Mouse (Mus musculus) layer of hippocampus, postnatal 25 days (tissue): ENCODE data around the gene Ino80d. TPM values are rescaled to one million over a fixed set of nuclear protein-coding genes. Genes with fewer than 3 reads are reported as not detected.

Source experiments
- DNase-seq, 2 experiments: peaks; one replicate each; pipeline ENCODE4 v3.0.0; 2022; ENCODE audit warnings: mixed read lengths in 2 of 2, low spot score in 1 of 2; ENCODE audit errors: extremely low spot score in 1 of 2
- total RNA-seq, 2 experiments: library from RNA; stranded (reverse); gene quantifications; 2 replicates each; pipeline ENCODE4 v1.2.3; 2021

The Ino80d gene
- total RNA-seq, 2 experiments from 2014 or later = 23.6 to 30.6 TPM

DNA sequence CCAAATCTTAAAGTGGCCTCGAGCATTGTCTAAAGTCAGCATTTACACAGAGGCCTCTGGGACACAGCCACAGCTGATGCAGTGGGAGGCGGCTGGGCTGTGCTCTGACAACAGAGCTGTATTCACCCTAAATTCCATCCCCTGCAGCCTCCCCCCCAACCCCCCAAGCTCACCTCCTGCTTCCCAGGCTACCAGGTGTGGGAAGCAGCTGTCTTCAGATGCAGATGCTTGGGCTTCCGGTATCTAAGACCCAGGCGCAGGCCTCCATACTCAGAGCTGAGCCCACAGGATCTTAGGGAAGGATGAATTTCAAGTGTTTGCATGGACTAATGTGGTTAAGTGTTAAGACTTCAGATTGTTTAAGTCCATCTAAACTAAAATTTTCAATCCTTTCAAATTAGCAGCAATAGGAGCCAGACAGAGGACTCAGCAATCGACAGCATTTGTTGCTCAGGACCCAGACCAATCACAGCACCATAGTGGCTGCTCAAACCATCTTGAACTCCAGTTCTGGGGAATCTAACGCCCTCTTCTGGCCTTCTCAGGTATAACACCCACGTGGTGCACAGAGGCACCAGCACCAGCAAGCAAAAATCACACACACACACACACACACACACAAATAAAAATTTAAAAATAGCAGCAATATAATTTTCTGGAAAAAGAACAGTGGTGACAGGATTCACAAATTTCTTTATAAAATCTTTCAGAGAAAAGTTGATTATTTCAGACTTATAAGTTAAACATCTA is 3.8 kb downstream of the Ino80d start:
- DNase-seq = peak in 1 of 2 experiments; percentile 35

- no peak for DNase-seq
Observed at GRCm38 (mm10) chr1:63107614-63108327, 6.7 kb downstream of the Ino80d start.

DNA sequence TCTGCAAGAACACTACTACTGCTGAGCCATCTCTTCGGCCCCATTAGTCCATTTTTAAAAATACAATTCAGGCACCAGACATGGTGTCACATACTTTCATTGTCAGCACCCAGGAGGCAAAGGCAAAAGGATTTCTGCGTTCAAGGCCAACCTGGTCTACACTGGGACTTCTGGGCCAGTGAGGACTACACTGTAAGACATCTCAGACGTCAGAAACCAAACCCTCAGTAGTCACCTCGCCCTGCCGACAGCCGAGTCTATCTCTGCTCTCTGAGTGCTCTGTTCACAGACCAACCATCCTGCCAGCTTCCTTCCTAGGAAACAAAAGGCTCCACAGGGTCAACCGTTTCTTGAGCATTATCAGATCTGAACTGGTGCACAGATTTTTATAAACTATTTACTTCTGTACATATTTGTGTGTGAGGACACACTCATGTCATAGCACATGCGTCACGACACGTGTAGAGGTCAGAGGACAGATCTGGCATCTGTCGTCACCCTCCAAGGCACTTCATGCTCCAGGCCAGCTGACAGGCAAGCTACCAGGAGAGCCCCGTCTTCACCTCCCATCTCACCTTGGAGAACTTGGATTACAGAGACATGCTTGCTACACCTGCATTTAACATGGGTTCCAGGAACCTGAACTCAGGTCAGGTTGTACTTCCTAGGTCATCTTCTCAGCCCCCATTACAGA is 11.6 kb downstream of the Ino80d start:
- no peak for DNase-seq

DNA sequence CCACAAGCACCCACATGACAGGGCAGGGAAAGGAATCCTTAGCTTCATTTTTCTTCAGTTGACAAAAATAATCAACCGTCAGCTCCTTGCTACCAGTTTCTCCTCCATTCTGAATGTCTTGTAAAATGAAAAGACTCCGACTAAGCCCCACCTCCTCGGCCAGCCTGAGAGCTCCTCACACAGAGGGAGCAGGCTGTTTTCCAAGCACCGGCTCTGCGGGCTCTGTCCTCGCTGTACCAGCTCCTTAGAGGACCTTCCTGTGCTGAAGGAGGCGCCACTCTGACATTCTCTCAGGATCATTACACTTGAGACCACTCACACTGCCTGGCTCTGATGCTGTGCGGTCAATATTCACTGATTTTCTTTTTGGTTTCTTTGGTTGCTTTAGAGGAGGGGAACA is 14.3 kb downstream of the Ino80d start:
- DNase-seq = no peak

- DNase-seq = no peak
Observed at GRCm38 (mm10) chr1:63098831-63099230, 15.6 kb downstream of the Ino80d start.

- no peak for DNase-seq
Observed at GRCm38 (mm10) chr1:63096071-63096470, 18.4 kb downstream of the Ino80d start.

DNA sequence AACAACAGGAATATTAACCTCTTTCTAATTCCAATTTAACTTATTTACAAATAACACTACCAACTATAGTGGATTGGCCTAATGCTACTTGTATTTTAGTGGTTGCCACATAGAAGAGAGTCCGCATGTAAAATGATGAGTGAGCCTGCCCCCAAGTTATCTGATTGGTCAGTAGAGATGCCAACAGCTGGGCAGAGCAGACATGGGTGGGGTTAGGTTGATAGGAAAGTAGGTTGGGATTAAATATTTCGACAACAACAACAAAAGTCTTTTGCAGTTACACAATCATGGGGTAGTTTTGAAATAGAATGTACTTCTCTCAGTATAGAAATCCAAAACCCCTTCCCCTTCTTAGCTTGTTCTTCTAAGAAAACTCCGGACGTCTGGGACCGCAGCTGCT is 24.7 kb downstream of the Ino80d start:
- DNase-seq = no peak

DNA sequence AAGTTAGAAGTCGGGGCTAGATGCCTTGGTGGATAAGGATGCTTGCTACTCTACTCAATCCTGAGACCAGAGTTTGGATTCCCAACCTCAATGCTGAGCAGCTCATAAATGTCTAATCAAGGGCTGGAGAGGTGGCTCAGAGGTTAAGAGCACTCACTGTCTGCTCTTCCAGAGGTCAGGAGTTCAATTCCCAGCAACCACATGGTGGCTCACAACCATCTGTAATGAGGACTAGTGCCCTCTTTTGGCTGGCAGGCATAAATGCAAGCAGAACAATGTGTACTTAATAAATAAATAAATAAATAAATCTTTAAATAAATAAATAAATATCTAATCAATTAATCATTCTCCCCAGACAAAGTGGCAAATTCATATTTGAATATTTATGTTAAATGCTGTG is 25.9 kb downstream of the Ino80d start:
- no peak for DNase-seq

DNA sequence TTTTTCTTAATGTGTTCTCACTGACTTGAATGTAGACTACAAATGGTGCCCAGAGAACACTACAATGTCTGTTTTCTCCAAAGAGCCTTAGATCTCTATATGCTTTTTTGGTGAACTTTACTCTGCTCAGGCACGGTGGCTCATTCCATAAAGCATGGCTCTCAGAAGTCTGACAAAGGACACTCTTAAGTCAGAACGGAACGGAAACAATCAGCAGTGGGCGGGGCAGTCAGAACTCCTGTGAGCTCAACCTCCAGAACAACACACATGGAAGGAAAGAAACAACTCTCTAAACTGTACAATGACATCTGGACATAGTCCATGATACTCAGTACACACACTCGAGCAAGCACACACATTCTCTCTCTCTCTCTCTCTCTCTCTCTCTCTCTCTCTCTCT is 34.2 kb downstream of the Ino80d start:
- DNase-seq = no peak

DNA sequence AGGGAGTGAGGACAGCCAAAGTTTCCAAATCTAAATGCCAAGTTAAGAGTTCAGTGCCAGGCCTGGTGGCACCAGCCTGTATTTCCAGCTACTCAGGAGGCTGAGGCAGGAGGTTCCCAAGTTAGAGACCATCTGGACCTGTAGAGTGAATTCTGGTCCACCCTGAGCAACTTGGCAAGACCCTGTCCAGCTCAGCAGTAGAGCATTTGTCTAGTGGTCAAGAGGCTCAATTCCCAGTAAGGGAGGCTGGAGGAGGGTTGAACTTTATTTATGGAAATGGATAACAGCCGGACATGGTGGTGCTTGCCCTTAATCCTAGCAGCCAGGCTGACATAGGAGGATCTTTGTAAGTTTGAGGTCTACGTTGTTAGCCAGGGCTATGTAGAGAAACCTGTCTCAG is 38.1 kb downstream of the Ino80d start:
- DNase-seq = no peak

GRCm38 (mm10) chr1:63071379-63071778 is 43.1 kb downstream of the Ino80d start:
- DNase-seq = no peak

- no peak for DNase-seq
Observed at GRCm38 (mm10) chr1:63058361-63058760, 56.1 kb downstream of the Ino80d start.

DNA sequence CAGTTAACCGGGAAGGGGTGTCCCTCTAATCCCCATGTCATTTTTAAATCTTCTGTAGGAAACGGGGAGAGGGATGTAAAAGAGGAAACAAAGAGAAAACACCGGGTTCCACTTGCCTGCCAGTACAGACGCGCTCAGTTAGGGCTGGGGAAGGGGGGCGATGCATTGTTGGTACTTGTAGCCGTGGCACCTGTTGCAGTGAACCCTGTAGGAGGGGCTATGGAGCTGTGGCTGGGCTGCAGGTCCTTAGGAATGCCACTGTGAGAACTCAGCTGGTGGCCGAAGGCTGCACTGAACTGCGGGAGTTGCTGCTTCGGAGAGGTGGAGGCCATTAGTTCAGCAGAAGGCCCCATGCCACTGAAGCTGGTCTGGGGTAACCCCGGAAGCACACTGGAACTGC is 56.6 kb downstream of the Ino80d start:
- DNase-seq = no peak

GRCm38 (mm10) chr1:63057318-63057717 is 57.1 kb downstream of the Ino80d start:
- no peak for DNase-seq

- DNase-seq = no peak
Observed at GRCm38 (mm10) chr1:63055386-63055785, 59.1 kb downstream of the Ino80d start.

DNA sequence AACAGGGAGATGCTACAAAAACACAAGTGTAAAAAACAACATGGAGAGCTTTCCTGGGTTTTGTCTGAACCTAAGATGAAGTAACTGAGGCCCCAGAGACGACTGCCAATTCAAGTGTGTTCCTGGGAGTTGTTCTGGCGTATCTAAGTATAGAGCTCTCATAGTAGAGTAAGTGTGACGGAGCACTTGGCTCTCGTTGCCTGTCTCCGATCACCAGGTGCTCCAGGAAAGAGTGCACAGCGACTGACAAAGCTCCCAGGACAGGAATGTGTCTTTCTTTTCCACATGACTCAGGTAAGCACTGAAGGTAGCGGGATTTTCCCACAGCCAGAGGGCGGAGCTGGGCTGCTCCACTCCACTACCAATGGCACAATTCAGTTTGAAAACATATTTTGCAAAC is 63.6 kb downstream of the Ino80d start:
- no peak for DNase-seq

DNA sequence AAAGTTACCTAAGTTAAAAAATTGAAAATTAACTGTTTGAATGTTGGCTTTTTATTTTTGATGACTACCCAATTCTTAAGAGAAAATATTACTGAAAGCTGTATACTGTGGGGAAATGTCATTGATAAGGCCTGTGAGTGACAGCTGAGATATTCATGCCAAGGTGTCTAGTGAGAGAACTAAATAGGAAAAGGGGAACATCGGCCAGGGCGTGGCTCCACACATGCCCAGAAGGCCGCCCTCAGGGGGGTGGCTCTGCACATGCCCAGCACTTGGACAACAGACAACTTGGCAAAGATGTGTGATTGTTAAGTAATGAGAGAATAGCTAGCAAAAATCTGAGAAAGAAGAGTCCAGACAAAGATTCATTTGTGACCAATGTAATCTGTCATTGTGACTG is 64.5 kb downstream of the Ino80d start:
- DNase-seq = no peak

DNA sequence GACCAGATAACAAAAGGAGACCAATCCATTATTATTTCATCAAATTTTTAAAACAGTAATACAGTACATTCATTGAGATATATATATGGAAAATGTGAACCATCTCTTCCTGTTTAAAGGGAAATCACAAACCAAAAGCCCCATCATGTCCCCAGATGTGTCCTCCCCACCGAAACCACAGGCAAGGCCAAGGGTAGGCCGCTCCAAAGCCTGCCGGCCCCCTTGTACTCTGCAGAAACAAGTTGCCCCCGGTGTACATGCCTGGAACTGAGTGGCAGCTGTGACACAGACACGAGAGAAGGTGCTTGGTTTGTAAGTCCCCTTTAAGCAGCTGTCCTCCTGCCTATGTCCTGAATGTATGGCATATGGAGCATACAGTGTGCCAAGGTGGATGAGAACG is 66.5 kb downstream of the Ino80d start:
- no peak for DNase-seq

- no peak for DNase-seq
Observed at GRCm38 (mm10) chr1:63032929-63033328, 81.5 kb downstream of the Ino80d start.

- DNase-seq = no peak
Observed at GRCm38 (mm10) chr1:63019916-63020315, 94.6 kb downstream of the Ino80d start.

GRCm38 (mm10) chr1:63005013-63005646 is 109.3 kb downstream of the Ino80d start:
- DNase-seq = no peak
